Mouse (Mus musculus) adrenal gland, postnatal 10 days (tissue): ENCODE measurements at regions not wholly inside any gene's neighbourhood (a gene's known extent, or its start where the extent isn't known, plus 50 kb on each side); places are given as distances from the start of the nearest gene placed in this dataset.
"Not testable (repeated sequence)": the region's sequence is repeated elsewhere in the genome, so short reads cannot be mapped to it uniquely, and the experiment has no call there.

ENCODE experiments used
- DNase-seq: peaks from one replicate; pipeline ENCODE4 v3.0.0; 2021; ENCODE audit warnings: mixed read lengths

GRCm38 (mm10) chr4:23787417-23788204 lies 708.6 kb upstream of the Mms22l start:
- no peak for DNase-seq

GRCm38 (mm10) chr4:23823516-23823915 lies 672.7 kb upstream of the Mms22l start:
- no peak for DNase-seq

- no peak for DNase-seq
These were observed 669.4 kb upstream of the Mms22l start for GRCm38 (mm10) chr4:23826885-23827284.

GRCm38 (mm10) chr4:23832385-23833164 lies 663.7 kb upstream of the Mms22l start:
- no peak for DNase-seq

GRCm38 (mm10) chr4:23843609-23844287 lies 652.5 kb upstream of the Mms22l start:
- DNase-seq: no peak

- no peak for DNase-seq
These were observed 651.8 kb upstream of the Mms22l start for GRCm38 (mm10) chr4:23844288-23844971.

GRCm38 (mm10) chr4:23845263-23845662 lies 651.0 kb upstream of the Mms22l start:
- no peak for DNase-seq

- no peak for DNase-seq
These were observed 645.6 kb upstream of the Mms22l start for GRCm38 (mm10) chr4:23850640-23851039.

GRCm38 (mm10) chr4:23862437-23862836 lies 633.8 kb upstream of the Mms22l start:
- no peak for DNase-seq

- DNase-seq: peak; percentile 4
These were observed 616.2 kb upstream of the Mms22l start for GRCm38 (mm10) chr4:23880007-23880406.

- DNase-seq: peak; percentile 6
These were observed 582.9 kb upstream of the Mms22l start for GRCm38 (mm10) chr4:23913396-23913795.

- DNase-seq: no peak
These were observed 582.4 kb upstream of the Mms22l start for GRCm38 (mm10) chr4:23913822-23914221.

- DNase-seq: no peak
These were observed 581.8 kb upstream of the Mms22l start for GRCm38 (mm10) chr4:23914423-23914822.

- DNase-seq: no peak
These were observed 574.7 kb upstream of the Mms22l start for GRCm38 (mm10) chr4:23921520-23921919.

GRCm38 (mm10) chr4:23954140-23954539 lies 542.1 kb upstream of the Mms22l start:
- no peak for DNase-seq

GRCm38 (mm10) chr4:23982193-23982592 lies 514.1 kb upstream of the Mms22l start:
- DNase-seq: not testable (repeated sequence)

- DNase-seq: peak; percentile 8
These were observed 513.3 kb upstream of the Mms22l start for GRCm38 (mm10) chr4:23982790-23983451.

GRCm38 (mm10) chr4:23983452-23983805 lies 512.8 kb upstream of the Mms22l start:
- DNase-seq: no peak

- no peak for DNase-seq
These were observed 512.2 kb upstream of the Mms22l start for GRCm38 (mm10) chr4:23984005-23984404.

- no peak for DNase-seq
These were observed 510.3 kb upstream of the Mms22l start for GRCm38 (mm10) chr4:23985956-23986355.

- no peak for DNase-seq
These were observed 502.4 kb upstream of the Mms22l start for GRCm38 (mm10) chr4:23993823-23994222.
